Mouse (Mus musculus) CH12.LX (cell line): ENCODE measurements around the gene Shank3.

ENCODE experiments used
- CHD2 ChIP-seq: IDR thresholded peaks from 2 replicates; pipeline ENCODE4 v1.6.1; 2011; ENCODE audit warnings: low read length, improper control_type of control experiment
- CTCF ChIP-seq, 2 experiments: IDR thresholded peaks in 1 of 2; conservative IDR thresholded peaks in 1 of 2; 2 replicates each; pipeline ENCODE4 v1.5.1; 2011 to 2012; ENCODE audit warnings: low read depth in 2 of 2, low read length in 2 of 2, improper control_type of control experiment in 1 of 2, inconsistent platforms in 1 of 2, mild to moderate bottlenecking in 1 of 2, moderate library complexity in 1 of 2
- EP300 ChIP-seq: IDR thresholded peaks from 2 replicates; pipeline ENCODE4 v1.6.1; 2011; ENCODE audit warnings: low read length, improper control_type of control experiment
- MAX ChIP-seq: IDR thresholded peaks from 2 replicates; pipeline ENCODE4 v1.6.1; 2011; ENCODE audit warnings: low read length, improper control_type of control experiment
- POLR2A ChIP-seq: IDR thresholded peaks from 2 replicates; pipeline ENCODE4 v1.6.1; 2011; ENCODE audit warnings: low read depth, mild to moderate bottlenecking, improper control_type of control experiment, low read length
- USF2 ChIP-seq: conservative IDR thresholded peaks from 2 replicates; pipeline ENCODE4 v1.6.1; 2011; ENCODE audit warnings: low read depth, low read length, improper control_type of control experiment

- no peak for TF ChIP-seq CHD2
- TF ChIP-seq POLR2A, result no peak
- no peak for TF ChIP-seq CTCF (conservative IDR thresholded peaks at IDR 0.05 in 1 of 2, IDR thresholded peaks at IDR 0.05 in 1 of 2; ENCODE audit: low read depth in 2 of 2, low read length in 2 of 2)
- TF ChIP-seq EP300, result no peak
- TF ChIP-seq USF2, result no peak
- no peak for TF ChIP-seq MAX
Observed at GRCm38 (mm10) chr15:89547321-89547720, 47.9 kb downstream of the Shank3 start.
